Mouse (Mus musculus): Measurements from ENCODE around the gene Omt2b. TPM values are rescaled to one million over a fixed set of nuclear protein-coding genes. Genes with fewer than 3 reads are reported as not detected.
A peak's percentile ranks its signal among the peaks of the same experiment; 100 is the strongest.
"Not testable (repeated sequence)": the region's sequence is repeated elsewhere in the genome, so short reads cannot be mapped to it uniquely, and the experiment has no call there.

The Omt2b gene
- total RNA-seq, 1 experiment from 2014 or later = not detected

GRCm38 (mm10) chr9:78354665-78355578 lies 27.5 kb downstream of the Omt2b start:
- no peak for DNase-seq

- DNase-seq = no peak
These were observed 28.2 kb downstream of the Omt2b start, which contains the start of gene Gsta2 for GRCm38 (mm10) chr9:78355611-78356010. Gene Gsta2, minus strand, starts transcription at chr9:78355788.

- DNase-seq = peak; percentile 73
These were observed 30.7 kb downstream of the Omt2b start for GRCm38 (mm10) chr9:78358053-78358452.

- no peak for DNase-seq
These were observed 32.5 kb downstream of the Omt2b start for GRCm38 (mm10) chr9:78359750-78360483.

GRCm38 (mm10) chr9:78360484-78360872 lies 33.1 kb downstream of the Omt2b start:
- no peak for DNase-seq

DNA sequence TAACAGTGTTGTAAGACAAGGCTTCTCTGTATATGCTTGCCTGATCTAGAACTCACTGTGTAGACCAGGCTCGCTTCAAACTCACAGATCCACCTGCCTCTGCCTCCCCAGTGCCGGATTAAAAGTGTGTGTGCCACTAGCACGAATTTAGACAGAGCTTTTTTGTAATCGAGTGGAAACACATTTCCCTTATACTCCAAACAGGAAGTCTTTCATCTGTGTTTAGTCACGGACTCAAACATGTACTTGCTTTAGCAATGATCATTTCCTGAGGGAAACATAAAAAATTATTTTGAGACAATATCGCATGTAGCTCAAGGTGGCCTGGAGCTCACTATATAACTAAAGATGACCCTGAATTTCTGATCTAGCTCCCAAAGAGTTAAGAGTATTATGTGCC lies 36.0 kb downstream of the Omt2b start:
- DNase-seq = no peak

DNA sequence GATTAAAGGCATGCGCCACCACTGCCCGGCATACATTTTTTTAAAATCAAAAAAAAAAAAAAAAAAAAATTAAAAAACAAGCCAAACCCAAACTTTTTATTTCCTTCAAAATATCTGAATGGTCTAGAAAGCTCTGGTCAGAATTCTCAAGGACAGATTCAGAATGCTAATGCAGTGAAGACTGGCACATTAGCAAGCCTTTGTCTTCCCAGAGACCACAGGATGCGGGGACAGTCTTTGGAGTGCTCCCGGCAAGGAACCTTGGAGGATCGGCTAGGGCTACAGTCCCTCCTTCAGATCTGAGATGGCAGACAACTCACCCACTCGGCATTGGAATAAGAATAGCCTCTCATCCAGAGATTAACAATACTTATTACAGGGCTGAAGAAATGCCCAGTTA lies 37.3 kb downstream of the Omt2b start:
- no peak for DNase-seq

DNA sequence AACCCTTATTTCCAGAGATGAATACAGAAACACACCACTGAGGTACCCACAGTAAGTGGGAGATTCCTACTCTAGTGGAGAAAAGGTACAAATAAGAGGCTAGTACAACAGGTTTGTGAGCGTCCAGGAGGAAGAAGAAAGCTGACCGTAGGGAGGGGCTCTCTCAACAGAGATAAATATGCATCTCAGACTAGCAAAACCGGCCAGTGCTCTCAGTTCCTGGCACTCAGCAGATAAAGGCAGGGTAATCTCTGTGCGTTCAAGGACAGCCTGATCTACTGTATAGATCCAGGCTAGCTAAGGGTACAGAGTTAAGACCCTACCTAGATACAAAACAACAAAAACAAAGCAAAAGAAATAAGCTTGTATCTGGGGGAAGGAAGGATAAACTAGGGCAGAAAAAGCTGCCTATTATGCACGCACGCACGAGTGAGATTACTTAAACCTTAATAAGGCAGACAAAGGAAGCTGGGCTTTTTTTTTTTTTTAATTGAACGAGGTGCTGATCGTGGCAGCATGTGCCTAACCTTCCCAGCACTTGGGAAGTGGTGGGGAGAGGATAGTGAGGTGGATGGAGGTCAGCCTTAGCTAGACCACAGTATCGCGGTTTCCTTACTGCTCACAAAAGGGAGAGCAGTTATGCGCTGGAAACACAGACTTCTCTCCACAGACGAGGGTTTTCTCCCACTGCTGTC lies 38.6 kb downstream of the Omt2b start:
- no peak for DNase-seq

DNA sequence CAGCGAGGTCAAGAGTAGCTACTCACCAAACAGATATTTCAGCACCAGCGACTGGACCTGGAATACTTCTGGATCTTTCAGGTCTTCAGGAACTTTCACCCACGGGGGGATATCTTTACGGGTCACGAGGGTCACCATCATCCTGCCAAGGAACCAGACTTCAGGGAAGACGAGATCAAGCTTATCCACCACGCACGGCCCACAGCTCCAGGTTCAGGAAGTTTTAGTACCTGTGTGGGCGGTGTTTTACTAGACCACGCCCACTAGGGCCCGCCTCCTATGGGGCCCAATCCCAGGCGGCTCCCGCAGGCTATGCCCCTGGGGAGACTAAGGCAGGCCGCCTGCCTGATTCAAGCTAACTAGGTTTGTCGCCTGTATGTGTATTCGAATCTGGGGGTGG lies 40.6 kb downstream of the Omt2b start, which contains the start of gene Dppa5a:
Dppa5a (minus strand) TSS at position 219 of the 400 bp plus-strand sequence.
- not testable (repeated sequence) for DNase-seq

- no peak for DNase-seq
These were observed 41.4 kb downstream of the Omt2b start for GRCm38 (mm10) chr9:78368671-78369293.

DNA sequence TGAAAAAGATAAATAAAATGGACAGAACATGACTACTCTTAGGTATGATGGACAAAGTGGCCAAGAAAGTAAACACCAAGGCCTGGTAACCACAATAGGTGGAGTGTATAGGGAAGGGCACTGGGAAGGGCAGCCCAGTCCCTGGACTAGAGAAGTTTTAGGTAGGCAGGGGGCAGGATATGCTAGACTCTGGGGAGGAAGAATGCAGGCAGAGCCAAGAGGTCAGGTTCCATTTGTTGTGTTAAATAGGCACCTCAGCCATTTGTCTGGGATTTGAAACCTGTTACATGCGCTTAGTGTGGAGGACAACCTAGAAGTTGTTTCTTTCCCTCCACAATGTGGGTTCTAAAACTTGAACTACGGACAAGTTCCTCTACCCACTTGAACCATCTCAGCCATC lies 42.0 kb downstream of the Omt2b start:
- DNase-seq = no peak

GRCm38 (mm10) chr9:78369786-78370185 lies 42.4 kb downstream of the Omt2b start:
- DNase-seq = no peak

DNA sequence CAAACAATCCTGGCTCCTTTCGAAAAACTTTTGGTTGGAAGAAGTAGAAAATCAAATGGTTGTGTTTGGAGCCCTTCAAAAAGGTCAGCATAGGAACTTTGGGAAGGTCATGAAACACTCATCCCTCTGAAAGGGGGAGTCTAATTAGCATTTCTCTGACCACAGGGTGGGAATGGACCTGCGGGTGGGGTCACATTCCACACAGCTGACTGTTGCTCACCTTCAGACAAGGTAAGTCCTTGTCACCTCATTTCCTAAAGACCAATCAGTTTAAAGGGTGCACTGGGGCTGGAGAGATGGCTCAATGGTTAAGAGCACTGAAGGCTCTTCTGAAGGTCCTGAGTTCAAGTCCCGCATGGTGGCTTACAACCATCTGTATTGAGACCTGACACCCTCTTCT lies 44.1 kb downstream of the Omt2b start:
- no peak for DNase-seq

DNA sequence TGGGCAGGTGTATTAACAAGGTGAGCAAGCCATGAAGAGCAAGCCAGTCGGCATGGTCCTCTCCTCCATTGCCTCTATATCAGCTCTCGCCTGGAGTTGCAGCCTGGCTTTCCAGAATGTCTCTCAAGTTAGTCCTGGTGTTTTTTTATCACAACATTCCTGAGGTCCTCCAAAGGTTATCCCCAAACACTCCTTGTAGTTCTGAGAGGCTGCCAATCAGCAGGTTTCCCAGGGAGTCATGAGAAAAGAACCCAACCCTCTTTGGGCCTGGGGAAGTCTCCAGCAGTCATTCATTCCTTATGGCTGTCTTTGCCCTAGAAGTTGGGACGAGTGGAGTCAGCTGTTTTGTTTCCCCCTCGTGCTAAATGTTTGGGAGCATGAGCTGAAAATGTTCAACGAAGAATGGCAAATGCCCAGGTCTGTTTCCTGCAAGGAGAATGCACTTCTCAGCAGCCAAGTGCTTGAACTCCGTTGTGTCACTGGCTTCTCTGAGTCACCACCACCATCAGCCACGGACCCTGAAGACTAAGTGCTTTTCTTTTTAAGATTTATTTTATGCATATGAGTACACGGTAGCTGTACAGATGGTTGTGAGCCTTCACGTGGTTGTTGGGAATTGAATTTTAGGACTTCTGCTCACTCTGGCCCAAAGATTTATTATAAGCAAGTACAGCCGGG lies 45.6 kb downstream of the Omt2b start:
- no peak for DNase-seq

GRCm38 (mm10) chr9:78374397-78374796 lies 47.0 kb downstream of the Omt2b start:
- no peak for DNase-seq

- DNase-seq = no peak
These were observed 47.5 kb downstream of the Omt2b start for GRCm38 (mm10) chr9:78374885-78375389.

DNA sequence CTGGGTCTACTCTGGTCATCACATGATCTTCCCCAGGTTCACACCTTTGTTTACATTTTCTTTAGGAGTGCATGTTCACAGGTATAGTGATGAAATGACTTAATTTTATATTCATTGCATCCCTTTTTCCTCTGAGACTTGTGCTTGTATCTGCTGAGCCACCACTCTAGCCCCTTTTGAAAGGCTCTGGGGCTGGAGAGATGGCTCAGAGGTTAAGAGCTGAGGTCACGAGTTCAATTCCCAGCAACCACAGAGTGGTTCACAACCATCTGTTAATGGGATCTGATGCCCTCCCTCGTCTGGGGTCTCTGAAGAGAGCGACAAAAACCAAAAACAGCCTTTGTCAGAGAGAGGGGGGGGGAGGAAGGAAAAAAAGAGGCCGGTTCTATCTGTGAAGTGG lies 48.1 kb downstream of the Omt2b start:
- DNase-seq = no peak

DNA sequence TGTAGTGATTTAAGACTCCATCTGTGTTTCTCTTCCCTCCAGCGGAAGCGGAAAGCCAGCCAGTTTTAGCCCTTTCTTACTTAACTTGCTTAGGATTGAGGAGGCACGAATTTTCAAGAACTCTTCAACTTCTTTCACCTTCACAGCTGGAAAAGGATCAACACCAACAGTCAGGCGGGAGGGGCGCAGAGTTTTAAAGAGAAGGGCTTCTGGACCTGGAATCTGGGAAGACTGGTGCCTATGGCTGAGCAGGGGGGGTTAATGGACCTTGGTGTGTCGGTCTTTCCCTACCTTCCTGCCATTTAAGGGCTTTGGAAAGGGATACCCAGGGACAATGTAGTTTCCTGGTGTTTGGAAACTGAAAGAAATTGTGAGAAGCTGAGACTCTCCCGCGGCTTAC lies 50.2 kb downstream of the Omt2b start:
- no peak for DNase-seq

DNA sequence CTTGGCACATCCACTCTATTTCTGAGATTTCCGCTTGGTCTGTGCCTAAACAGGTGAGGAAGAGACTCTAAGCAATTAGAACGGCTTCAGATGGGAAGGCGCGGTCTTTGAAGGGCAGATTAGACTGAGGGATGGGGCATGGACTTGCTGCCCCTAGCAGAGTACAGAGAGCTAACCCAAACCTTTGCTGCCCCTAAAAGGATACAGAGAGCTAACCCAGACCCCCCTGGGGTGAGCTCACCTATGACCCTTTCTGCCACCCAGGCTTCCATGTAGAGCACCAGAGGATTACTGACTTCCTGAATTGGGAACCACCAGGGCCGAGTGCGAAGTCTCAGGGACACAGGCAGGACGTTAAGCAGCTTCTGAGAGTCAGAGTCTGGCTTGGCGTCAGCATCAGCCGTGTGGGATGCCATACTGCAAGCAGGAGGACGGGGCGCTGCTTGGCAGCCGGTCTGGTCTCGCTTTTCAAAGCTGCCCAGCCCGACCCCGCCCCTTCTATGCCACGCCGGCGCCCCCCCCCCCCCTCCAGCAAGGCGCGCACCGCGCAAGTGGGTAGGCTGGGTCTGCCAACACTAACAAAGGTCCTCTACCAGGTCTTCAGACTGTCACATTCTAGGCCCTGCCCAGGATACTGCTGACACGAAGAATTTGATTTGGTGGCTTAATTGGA lies 50.9 kb downstream of the Omt2b start, which contains the start of gene Ooep:
Ooep (minus strand) TSS at position 613 of the 673 bp plus-strand sequence.
- peak; percentile 5 for DNase-seq

Data from adrenal gland, postnatal 25 days (tissue).